In the genomic region with DNA sequence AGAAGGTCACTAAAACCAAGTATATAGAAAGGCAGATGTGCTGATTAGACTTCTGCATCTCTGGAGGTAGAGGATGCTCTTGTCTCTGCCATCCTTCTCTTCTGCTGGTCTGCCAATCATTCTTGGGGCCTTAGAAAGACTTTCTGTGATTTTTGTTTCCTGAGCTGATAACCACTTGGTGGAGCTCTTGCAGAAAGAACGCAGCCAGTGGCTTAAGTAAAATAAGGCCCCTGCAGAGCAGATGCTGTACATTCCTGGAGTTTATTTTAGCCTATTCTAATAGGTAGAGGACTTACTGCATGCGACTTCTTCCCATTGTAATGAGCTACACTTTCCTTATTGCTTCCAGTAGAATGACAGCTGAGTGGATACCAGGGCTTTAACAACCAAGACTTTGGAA, we compare ENCODE assay signal across 9 mouse cellular contexts. TPM values are rescaled to one million over a fixed set of nuclear protein-coding genes. Genes with fewer than 3 reads are reported as not detected.
DNase-seq lines count a peak whose midpoint lies in the region; ATAC-seq and TF ChIP-seq lines count a peak whose summit lies in the region.
"Had no signal": no experiment of that assay in that cellular context is flagged by ENCODE, and none has a peak within 500 bp of the region (broad histone marks: within the 10 kb centered on the region; RNA-seq: fewer than 3 reads in every experiment).

No protein-coding gene starts in this region.

- H3K4me2 ChIP-seq in intestine, postnatal 0 days (replicated peaks; ENCODE audit: low read depth) = no peak overlapping the region
- no peak overlapping the region for H3K4me2 ChIP-seq in intestine, embryonic 15.5 days (replicated peaks)
- no peak overlapping the region for H3K4me2 ChIP-seq in limb, embryonic 14.5 days (replicated peaks; ENCODE audit: low read depth, low read length, severe bottlenecking)
- H3K4me2 ChIP-seq: limb, embryonic 15.5 days had no signal

- peak; percentile 7 for DNase-seq in urinary bladder, postnatal 25 days (ENCODE audit: low spot score)
- DNase-seq in urinary bladder, adult 18-20 months (ENCODE audit: low spot score in 2 of 2) = no peak
- DNase-seq in limb, embryonic 14.5 days (ENCODE audit: low spot score) = peak; percentile 66
- DNase-seq in urinary bladder, postnatal 36 days (ENCODE audit: low spot score in 2 of 2) = no peak
- DNase-seq in urinary bladder, postnatal 4 days (ENCODE audit: low spot score in 2 of 2) = no peak

- no peaks in the 10 kb centered on the region for H3K4me1 ChIP-seq in intestine, postnatal 0 days (replicated peaks; ENCODE audit: control insufficient read depth, insufficient read depth, low read length)
- no peaks in the 10 kb centered on the region for H3K4me1 ChIP-seq in intestine, embryonic 15.5 days (replicated peaks)
- no peaks in the 10 kb centered on the region for H3K4me1 ChIP-seq in cortical plate, adult 2 months (ENCODE audit: control insufficient read depth, insufficient read depth, low read length)
- no peaks in the 10 kb centered on the region for H3K4me1 ChIP-seq in limb, embryonic 14.5 days (ENCODE audit: control insufficient read depth, insufficient read depth, low read length)
- H3K4me1 ChIP-seq: limb, embryonic 15.5 days had no signal

- no peak overlapping the region for H3K9ac ChIP-seq in intestine, postnatal 0 days (ENCODE audit: low read depth, low read length)
- H3K9ac ChIP-seq in intestine, embryonic 15.5 days = no peak overlapping the region
- no peak overlapping the region for H3K9ac ChIP-seq in limb, embryonic 14.5 days (ENCODE audit: low read depth, low read length, severe bottlenecking)
- H3K9ac ChIP-seq: limb, embryonic 15.5 days had no signal

- ATAC-seq in intestine, postnatal 0 days = no peak
- ATAC-seq in intestine, embryonic 15.5 days = no peak
- no peak for ATAC-seq in limb, embryonic 14.5 days (ENCODE audit: low FRiP score, low read depth)

- H3K4me3 ChIP-seq in intestine, postnatal 0 days (ENCODE audit: low read depth, low read length) = no peak overlapping the region
- H3K4me3 ChIP-seq in intestine, embryonic 15.5 days (replicated peaks) = no peak overlapping the region
- no peak overlapping the region for H3K4me3 ChIP-seq in cortical plate, adult 2 months (ENCODE audit: insufficient read depth, low read length)
- H3K4me3 ChIP-seq in limb, embryonic 14.5 days (replicated peaks; ENCODE audit: low read length) = no peak overlapping the region
- H3K4me3 ChIP-seq: limb, embryonic 15.5 days had no signal

- TF ChIP-seq CTCF in intestine, postnatal 0 days (IDR thresholded peaks at IDR 0.05; ENCODE audit: low read depth) = peak; percentile 72
- TF ChIP-seq CTCF in cortical plate, adult 2 months (IDR thresholded peaks at IDR 0.05; ENCODE audit: extremely low read depth, insufficient read depth, low read length) = peak; percentile 51; the same call in 1 of the 2 replicates

- no peak overlapping the region for H3K27ac ChIP-seq in intestine, postnatal 0 days (ENCODE audit: low read depth, low read length)
- no peak overlapping the region for H3K27ac ChIP-seq in intestine, embryonic 15.5 days
- H3K27ac ChIP-seq in cortical plate, adult 2 months (ENCODE audit: insufficient read depth, low read length) = no peak overlapping the region
- no peak overlapping the region for H3K27ac ChIP-seq in limb, embryonic 14.5 days (replicated peaks; ENCODE audit: low read depth, low read length)
- H3K27ac ChIP-seq: limb, embryonic 15.5 days had no signal

- no peak for TF ChIP-seq POLR2A in cortical plate, adult 2 months (IDR thresholded peaks at IDR 0.05; ENCODE audit: extremely low read depth, insufficient read depth, low read length)
- TF ChIP-seq POLR2A in limb, embryonic 14.5 days (IDR thresholded peaks at IDR 0.05; ENCODE audit: borderline replicate concordance, extremely low read depth, insufficient read depth, insufficient read length) = no peak

- H3K9me3 ChIP-seq in intestine, postnatal 0 days (ENCODE audit: control insufficient read depth) = no peaks in the 10 kb centered on the region
- H3K9me3 ChIP-seq in intestine, embryonic 15.5 days = no peaks in the 10 kb centered on the region
- no peaks in the 10 kb centered on the region for H3K9me3 ChIP-seq in limb, embryonic 14.5 days (ENCODE audit: control insufficient read depth, low read length)
- H3K9me3 ChIP-seq: limb, embryonic 15.5 days had no signal

- no peaks in the 10 kb centered on the region for H3K36me3 ChIP-seq in intestine, postnatal 0 days (ENCODE audit: control insufficient read depth, insufficient read depth)
- no peaks in the 10 kb centered on the region for H3K36me3 ChIP-seq in intestine, embryonic 15.5 days
- H3K36me3 ChIP-seq in limb, embryonic 14.5 days (ENCODE audit: control insufficient read depth, insufficient read depth, low read length) = no peaks in the 10 kb centered on the region
- H3K36me3 ChIP-seq: limb, embryonic 15.5 days had no signal

- 7% methylated on average over 2 of the region's 2 CpGs for WGBS in intestine, postnatal 0 days
- 7% methylated on average over 2 of the region's 2 CpGs for WGBS in intestine, embryonic 15.5 days
- 5% methylated on average over 2 of the region's 2 CpGs for WGBS in limb, embryonic 14.5 days

- no peaks in the 10 kb centered on the region for H3K27me3 ChIP-seq in intestine, postnatal 0 days (replicated peaks; ENCODE audit: control insufficient read depth, insufficient read depth, low read length)
- H3K27me3 ChIP-seq in intestine, embryonic 15.5 days (replicated peaks) = no peaks in the 10 kb centered on the region
- no peaks in the 10 kb centered on the region for H3K27me3 ChIP-seq in limb, embryonic 14.5 days (ENCODE audit: control insufficient read depth, insufficient read depth, low read length)
- H3K27me3 ChIP-seq: limb, embryonic 15.5 days had no signal

RNA-seq across cellular contexts. Expression of gene Prdm9, which starts 58.8 kb away (rescaled TPM):
- polyA plus RNA-seq in intestine, postnatal 0 days (2015; fragmentation: Nextera tagmentation; extraction: Ambion mirVana) = 1.5 and 1.8 TPM in 2 replicates
- 1.2 and 2.2 TPM in 2 replicates for polyA plus RNA-seq in intestine, embryonic 15.5 days (2015; fragmentation: Nextera tagmentation; extraction: Ambion mirVana)
- polyA plus RNA-seq in cortical plate, adult 2 months (2012; rRNA removed) = 2.4 and 2.8 TPM in 2 replicates
- polyA plus RNA-seq in limb, embryonic 14.5 days (2012; rRNA removed) = 2.1 and 2.7 TPM in 2 replicates
- polyA plus RNA-seq in limb, embryonic 14.5 days (2014; fragmentation: Nextera tagmentation; extraction: Ambion mirVana) = 0.54 and 1.0 TPM in 2 replicates

Comparison
In these comparisons a context has a peak if more than half of its experiments do, and no peak if none do; other contexts are left out.
1. DNase-seq: peak in urinary bladder, postnatal 25 days (single experiment) and limb, embryonic 14.5 days (single experiment); none in urinary bladder, adult 18-20 months (0 of 2), urinary bladder, postnatal 36 days (0 of 2) and urinary bladder, postnatal 4 days (0 of 2).